Mouse (Mus musculus) layer of hippocampus, adult 2 months (tissue): ENCODE measurements around the gene Golga2. TPM values are rescaled to one million over a fixed set of nuclear protein-coding genes. Genes with fewer than 3 reads are reported as not detected.

Source experiments
- DNase-seq, 2 experiments: peaks; one replicate each; pipeline ENCODE4 v3.0.0; 2022; ENCODE audit warnings: low spot score in 2 of 2
- H3K27ac ChIP-seq: fragments of 200-600 bp; 2 replicates; pipeline ENCODE4 v1.8.1; 2022
- H3K4me3 ChIP-seq: fragments of 200-600 bp; 2 replicates; pipeline ENCODE4 v1.8.1; 2022; ENCODE audit warnings: mild to moderate bottlenecking
- CTCF ChIP-seq: fragments of 200-600 bp; conservative IDR thresholded peaks from 2 replicates; pipeline ENCODE4 v1.8.1; 2022; ENCODE audit warnings: antibody characterized with exemption, mild to moderate bottlenecking, moderate library complexity
- total RNA-seq, 2 experiments: library from RNA; stranded (reverse); gene quantifications; 2 replicates each; pipeline ENCODE4 v1.2.3; 2021

Gene Golga2
- total RNA-seq, 2 experiments from 2014 or later, result 87.9 TPM

- peak overlapping the region; percentile 74 for H3K27ac ChIP-seq
- no peak for DNase-seq
These were observed 12.3 kb downstream of the Golga2 start for GRCm38 (mm10) chr2:32299469-32299868.

GRCm38 (mm10) chr2:32302952-32303351 is 15.8 kb downstream of the Golga2 start:
- H3K27ac ChIP-seq, result no peak overlapping the region
- no peak for DNase-seq
- peak; percentile 62 for TF ChIP-seq CTCF
- H3K4me3 ChIP-seq, result no peak overlapping the region

More at GRCm38 (mm10) chr2:32299469-32299868, 12.3 kb downstream of the Golga2 start:
- no peak for TF ChIP-seq CTCF
- no peak overlapping the region for H3K4me3 ChIP-seq

DNA sequence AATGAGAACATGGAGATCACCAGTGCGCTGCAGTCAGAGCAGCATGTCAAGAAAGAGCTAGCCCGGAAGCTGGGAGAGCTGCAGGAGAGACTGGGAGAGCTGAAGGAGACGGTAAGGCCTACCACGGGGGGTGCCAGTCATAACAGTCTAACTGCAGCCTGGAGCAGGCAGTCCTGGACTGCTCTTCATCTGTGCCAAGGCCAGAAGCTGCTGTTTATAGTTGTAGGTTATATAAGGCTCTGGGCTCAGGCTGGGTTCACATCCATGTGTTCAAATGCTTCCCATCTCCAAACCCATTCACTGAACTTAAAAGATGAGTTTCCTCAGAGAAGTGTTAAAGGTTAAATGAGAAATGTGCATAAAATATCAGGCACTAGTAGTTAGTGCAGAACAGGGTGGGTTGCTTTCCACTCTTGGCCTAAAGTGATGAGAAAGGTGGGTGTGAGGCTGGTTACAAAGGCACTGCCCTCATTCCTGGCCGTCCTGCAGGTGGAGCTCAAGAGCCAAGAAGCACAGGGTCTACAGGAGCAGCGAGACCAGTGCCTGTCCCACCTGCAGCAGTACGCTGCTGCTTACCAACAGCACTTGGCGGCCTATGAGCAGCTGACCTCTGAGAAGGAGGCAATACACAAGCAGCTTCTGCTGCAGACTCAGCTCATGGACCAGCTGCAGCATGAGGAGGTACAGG is 17.1 kb downstream of the Golga2 start:
- TF ChIP-seq CTCF, result peak; percentile 82
- H3K4me3 ChIP-seq, result no peak overlapping the region
- H3K27ac ChIP-seq, result peak overlapping the region; percentile 63
- peak in 1 of 2 experiments; percentile 64 for DNase-seq

GRCm38 (mm10) chr2:32305668-32306067 is 18.5 kb downstream of the Golga2 start:
- peak overlapping the region; percentile 63; the same call in 1 of the 2 replicates for H3K27ac ChIP-seq
- TF ChIP-seq CTCF, result no peak

DNA sequence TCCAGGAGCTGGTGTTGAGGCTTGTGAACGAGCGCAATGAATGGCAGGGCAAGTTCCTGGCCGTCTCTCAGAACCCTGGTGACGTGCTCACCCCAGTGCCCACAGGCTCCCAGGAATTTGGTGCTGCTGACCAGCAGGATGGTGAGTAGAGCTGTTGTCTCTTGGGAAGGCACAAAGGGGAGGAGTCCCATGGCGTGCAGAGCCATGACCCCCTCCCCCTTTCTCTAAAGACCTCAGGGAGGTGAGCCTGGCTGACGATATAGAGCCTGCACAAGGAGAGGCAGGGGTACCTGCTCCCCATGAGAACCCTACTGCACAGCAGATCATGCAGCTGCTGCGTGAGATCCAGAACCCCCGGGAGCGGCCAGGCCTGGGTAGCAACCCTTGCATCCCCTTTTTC is 19.0 kb downstream of the Golga2 start:
- H3K4me3 ChIP-seq, result no peak overlapping the region
- no peak for TF ChIP-seq CTCF
- H3K27ac ChIP-seq, result peak overlapping the region; percentile 63; the same call in 1 of the 2 replicates
- no peak for DNase-seq

More at GRCm38 (mm10) chr2:32305668-32306067, 18.5 kb downstream of the Golga2 start:
- no peak for DNase-seq
- no peak overlapping the region for H3K4me3 ChIP-seq

GRCm38 (mm10) chr2:32307247-32307798 is 20.1 kb downstream of the Golga2 start:
- Histone ChIP-seq H3K27ac (peak overlapping the region; percentile 18; the same call in 1 of the 2 replicates), H3K4me3 (no peak overlapping the region)
- no peak for TF ChIP-seq CTCF
- DNase-seq, result peak in 1 of 2 experiments; percentile 19

GRCm38 (mm10) chr2:32307941-32308760 is 21.0 kb downstream of the Golga2 start:
- Histone ChIP-seq H3K27ac (no peak overlapping the region), H3K4me3 (no peak overlapping the region)
- DNase-seq, result peak in 1 of 2 experiments; percentile 79
- TF ChIP-seq CTCF, result peak; percentile 88

DNA sequence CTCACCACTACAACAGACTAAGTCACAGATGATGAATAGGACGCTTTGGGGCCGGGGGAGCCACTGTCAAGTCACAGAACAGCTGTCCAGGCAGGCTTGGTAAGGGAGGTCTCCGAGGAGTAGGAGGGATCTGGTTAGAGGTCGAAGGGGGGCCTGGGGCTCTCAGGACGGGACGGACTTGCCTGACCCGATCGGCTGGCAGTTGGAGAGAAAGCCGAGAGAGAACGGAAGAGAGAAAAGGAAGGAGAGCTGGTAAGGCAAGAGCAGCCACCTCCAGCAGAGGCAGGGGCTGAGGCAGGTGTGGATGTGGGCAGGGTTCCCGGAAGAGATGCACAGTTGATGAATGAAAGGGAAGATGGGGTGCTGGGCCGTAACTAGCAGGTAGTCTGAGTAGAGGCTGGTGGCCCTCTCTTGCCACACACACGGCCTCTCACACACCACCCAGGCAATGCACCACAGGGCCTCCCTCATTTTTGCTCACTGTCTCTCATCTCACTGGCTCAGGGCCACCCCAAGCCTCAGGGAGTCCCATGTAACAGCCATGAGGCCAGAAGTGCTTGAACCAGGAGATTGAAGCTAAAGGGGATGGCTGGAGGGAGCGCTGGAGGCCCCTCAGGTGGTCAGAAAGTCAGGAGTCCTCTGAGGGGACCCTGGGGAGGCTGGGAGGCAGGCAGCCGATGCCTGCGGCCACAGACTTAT is 21.8 kb downstream of the Golga2 start:
- DNase-seq, result peak in 1 of 2 experiments; percentile 16
- TF ChIP-seq CTCF, result no peak
- H3K4me3 ChIP-seq, result no peak overlapping the region
- no peak overlapping the region for H3K27ac ChIP-seq

- no peak for TF ChIP-seq CTCF
- Histone ChIP-seq H3K4me3 (no peak overlapping the region), H3K27ac (peak overlapping the region; percentile 70; the same call in 1 of the 2 replicates)
- peak in 1 of 2 experiments; percentile 9 for DNase-seq
These were observed 23.1 kb downstream of the Golga2 start for GRCm38 (mm10) chr2:32310096-32310845.

GRCm38 (mm10) chr2:32311443-32312317 is 24.5 kb downstream of the Golga2 start:
- Histone ChIP-seq H3K27ac (peak overlapping the region; percentile 70), H3K4me3 (peak overlapping the region; percentile 46)
- DNase-seq, result no peak
- TF ChIP-seq CTCF, result peak; percentile 21; the same call in 1 of the 2 replicates
